Mouse (Mus musculus) ES-E14 (cell line): ENCODE measurements around the gene Npy1r.

ENCODE experiments used
- HCFC1 ChIP-seq: IDR thresholded peaks from 2 replicates; pipeline ENCODE4 v1.6.1; 2012; ENCODE audit warnings: low read length, inconsistent platforms, borderline replicate concordance; ENCODE audit not compliant: insufficient read depth
- MAFK ChIP-seq: IDR thresholded peaks from 2 replicates; pipeline ENCODE4 v1.6.1; 2014; ENCODE audit warnings: mild to moderate bottlenecking, low read depth, low read length, inconsistent platforms; ENCODE audit not compliant: insufficient read depth
- ZC3H11A ChIP-seq: IDR thresholded peaks from 2 replicates; pipeline ENCODE4 v1.6.1; 2012; ENCODE audit warnings: low read depth, mild to moderate bottlenecking, inconsistent platforms, low read length, borderline replicate concordance
- ZNF384 ChIP-seq: IDR thresholded peaks from 2 replicates; pipeline ENCODE4 v1.6.1; 2012; ENCODE audit warnings: low read depth, low read length, inconsistent platforms

DNA sequence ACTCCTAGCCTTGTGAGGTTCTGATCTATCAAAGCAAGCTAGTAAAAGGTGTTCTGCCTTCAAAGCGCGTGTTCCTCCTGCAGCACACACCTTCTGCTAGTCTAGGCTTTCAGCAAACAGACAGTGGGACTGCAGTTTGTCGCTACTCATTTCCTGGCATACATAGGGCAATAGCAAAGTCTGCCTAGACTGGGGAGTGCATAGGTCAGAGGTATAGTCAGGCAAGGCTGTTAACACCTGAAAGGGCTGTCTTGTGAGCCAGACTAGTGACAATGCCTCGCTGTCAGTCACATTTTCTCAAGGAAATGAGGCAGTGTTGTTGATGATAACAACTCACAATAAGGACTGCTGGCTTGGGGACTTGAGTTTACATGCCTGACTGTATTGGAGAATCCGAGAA, 35.0 kb downstream of the Npy1r start:
- no peak for TF ChIP-seq HCFC1
- TF ChIP-seq ZC3H11A, result no peak
- TF ChIP-seq MAFK, result no peak
- no peak for TF ChIP-seq ZNF384
